Mouse (Mus musculus) cortical plate, adult 2 months (tissue): ENCODE data around the gene Actl7a. TPM values are rescaled to one million over a fixed set of nuclear protein-coding genes. Genes with fewer than 3 reads are reported as not detected.
A peak's percentile ranks its signal among the peaks of the same experiment; 100 is the strongest.

Source experiments
- H3K27ac ChIP-seq: fragments of 200-500 bp; 2 replicates; pipeline ENCODE4 v1.5.1; 2012; ENCODE audit warnings: low read length, control low read depth, inconsistent platforms; ENCODE audit not compliant: insufficient read depth
- H3K4me1 ChIP-seq: fragments of 200-500 bp; 2 replicates; pipeline ENCODE4 v1.6.1; 2011; ENCODE audit warnings: low read length; ENCODE audit not compliant: control insufficient read depth, insufficient read depth
- H3K4me3 ChIP-seq: fragments of 200-500 bp; 2 replicates; pipeline ENCODE4 v1.5.1; 2011; ENCODE audit warnings: mild to moderate bottlenecking, low read length, control low read depth; ENCODE audit not compliant: insufficient read depth
- CTCF ChIP-seq: fragments of 200-500 bp; IDR thresholded peaks from 2 replicates; pipeline ENCODE4 v1.5.1; 2011; ENCODE audit warnings: mild to moderate bottlenecking, control low read depth, low read length; ENCODE audit not compliant: insufficient read depth; ENCODE audit errors: extremely low read depth
- POLR2A ChIP-seq: fragments of 200-500 bp; IDR thresholded peaks from 2 replicates; pipeline ENCODE4 v1.6.1; 2011; ENCODE audit warnings: mild to moderate bottlenecking, low read length, control low read depth; ENCODE audit not compliant: insufficient read depth; ENCODE audit errors: extremely low read depth
- polyA plus RNA-seq: library from polyadenylated mRNA; depleted of rRNA; stranded (reverse); fragments of >200 nt; gene quantifications from 2 replicates; pipeline ENCODE4 v1.2.3, GENCODE M21; 2012; rRNA removed

The Actl7a gene
- polyA plus RNA-seq, 1 experiment = not detected

DNA sequence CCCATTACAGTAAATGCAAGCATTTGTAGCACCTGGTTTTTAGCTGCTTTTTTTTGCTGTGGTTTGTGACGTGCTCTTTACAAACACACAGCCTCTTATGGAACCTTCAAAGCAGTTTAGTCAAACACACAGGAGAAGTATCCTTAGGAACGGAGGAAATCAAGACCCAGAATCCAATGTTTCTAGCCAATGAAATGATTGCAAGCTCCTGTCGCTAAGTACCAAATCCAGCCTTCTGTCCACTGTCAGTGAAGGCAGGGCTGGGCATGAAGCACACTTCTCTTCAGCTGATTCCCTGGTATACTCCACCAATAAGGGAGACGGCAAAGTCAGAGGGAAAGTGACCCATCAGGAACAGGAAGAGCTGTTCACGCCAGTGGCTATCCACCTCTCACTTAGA lies 12.8 kb downstream of the Actl7a start:
- Histone ChIP-seq H3K4me3 (no peak overlapping the region), H3K4me1 (no peaks in the 10 kb centered on the region), H3K27ac (no peak overlapping the region)
- TF ChIP-seq POLR2A (no peak), CTCF (no peak)

DNA sequence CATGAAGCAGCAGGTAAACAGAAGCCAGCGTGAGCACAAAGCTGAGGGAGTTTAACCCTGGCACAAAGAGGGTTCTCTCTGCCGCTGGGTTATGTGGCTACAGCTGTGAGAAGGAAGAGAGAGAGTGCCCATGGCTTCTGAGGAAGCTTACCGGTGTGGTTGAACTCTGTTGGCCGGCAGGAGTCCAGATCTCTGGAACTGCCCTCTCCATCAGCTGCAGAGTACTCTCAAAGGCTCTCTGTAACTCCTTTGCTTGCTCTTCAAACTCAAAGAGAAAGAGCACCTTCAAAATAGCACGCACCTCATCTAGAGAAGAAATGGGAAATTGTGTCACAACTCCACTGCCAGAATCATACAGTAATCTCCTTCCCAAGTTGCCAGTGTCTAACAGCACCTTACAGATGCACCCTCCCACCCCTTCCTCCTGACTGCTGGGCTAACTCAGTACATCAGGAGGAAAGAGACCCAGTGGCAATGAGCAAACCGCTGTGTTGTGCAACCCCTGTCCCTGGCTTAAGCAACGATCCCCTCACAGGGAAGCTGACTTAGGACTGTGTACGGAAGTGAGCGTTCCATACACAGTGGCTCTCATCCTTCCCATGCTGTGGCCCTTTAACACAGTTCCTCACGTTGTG lies 13.9 kb downstream of the Actl7a start:
- no peak overlapping the region for H3K4me3 ChIP-seq
- H3K4me1 ChIP-seq = no peaks in the 10 kb centered on the region
- TF ChIP-seq POLR2A (no peak), CTCF (no peak)
- H3K27ac ChIP-seq = no peak overlapping the region

DNA sequence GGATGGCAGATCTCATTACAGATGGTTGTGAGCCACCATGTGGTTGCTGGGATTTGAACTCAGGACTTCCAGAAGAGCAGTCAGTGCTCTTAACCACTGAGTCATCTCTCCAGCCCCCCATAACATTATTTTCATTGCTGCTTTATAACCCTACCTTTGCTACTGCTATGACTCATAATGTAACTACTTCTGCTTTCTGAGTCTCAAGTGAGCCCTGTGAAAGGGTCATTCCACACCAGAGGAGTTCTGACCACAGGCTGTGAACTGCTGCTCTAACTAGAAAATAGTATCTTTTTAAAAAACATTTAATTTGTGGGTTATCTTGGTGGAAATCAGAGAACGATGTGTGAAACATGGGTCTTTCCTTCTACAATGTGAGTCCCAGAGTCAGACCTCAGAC lies 14.5 kb downstream of the Actl7a start:
- Histone ChIP-seq H3K27ac (no peak overlapping the region), H3K4me3 (no peak overlapping the region), H3K4me1 (no peaks in the 10 kb centered on the region; the same call in 1 of the 2 replicates)
- TF ChIP-seq CTCF (no peak), POLR2A (no peak)

DNA sequence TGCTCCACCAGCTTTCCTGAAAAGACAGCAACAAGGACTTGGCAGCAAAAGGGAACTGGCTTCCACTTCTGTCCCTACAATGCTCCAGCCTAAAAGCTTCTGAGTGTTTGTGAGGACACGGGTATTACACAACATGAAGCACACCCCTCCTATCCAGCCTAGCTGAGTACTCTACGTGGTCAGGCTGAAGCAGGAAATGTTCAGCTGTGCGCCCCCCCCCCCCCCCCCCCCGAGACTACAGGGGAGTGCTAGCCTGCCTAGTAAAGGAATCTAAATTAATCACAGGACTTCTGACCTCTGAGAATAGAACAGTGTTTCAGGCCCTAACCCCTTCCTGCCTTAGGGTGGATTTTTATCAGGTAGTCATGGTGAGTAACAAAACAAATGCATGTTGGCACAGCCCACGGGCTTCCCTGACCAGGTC lies 24.7 kb downstream of the Actl7a start:
- Histone ChIP-seq H3K4me3 (no peak overlapping the region), H3K4me1 (no peaks in the 10 kb centered on the region), H3K27ac (no peak overlapping the region)
- TF ChIP-seq CTCF (no peak), POLR2A (no peak)

DNA sequence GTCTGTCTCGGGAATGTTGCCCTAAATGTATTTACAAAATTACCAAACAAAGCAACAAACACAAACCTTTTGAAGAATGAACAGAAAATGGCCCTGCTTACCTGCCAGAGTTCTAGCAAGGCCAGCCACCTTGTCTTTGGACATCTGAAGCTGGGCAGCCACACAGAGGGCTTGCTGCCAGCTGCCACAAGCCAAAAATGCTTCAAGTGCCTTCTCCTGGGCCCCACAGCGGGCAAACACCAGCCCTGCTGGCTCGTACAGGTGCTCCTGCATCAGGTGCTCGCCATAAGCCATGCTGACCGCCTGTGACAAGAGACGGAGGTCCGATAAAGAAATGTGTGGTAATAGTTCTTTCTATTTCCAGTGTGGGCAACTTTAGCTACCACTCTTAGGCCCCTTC lies 25.7 kb downstream of the Actl7a start:
- no peak for TF ChIP-seq CTCF
- TF ChIP-seq POLR2A = no peak
- Histone ChIP-seq H3K4me1 (no peaks in the 10 kb centered on the region), H3K27ac (no peak overlapping the region), H3K4me3 (no peak overlapping the region)

DNA sequence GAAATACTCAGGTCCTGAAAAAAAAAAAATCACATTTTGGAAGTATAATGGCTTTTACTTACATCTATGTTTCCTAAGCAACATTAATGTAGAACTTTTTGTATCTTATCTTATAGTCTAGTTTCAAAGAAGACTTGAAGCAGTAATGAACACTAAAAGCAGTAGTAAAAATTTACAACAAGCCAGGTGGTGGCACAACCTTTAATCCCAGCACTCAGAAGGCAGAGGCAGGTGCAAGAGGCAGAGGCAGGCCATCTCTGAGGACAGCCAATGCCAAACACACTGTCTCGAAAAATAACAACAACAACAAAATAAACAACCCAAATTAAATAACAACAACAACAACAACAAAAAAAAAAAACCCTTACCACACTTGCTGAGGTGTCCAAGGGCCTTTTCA lies 27.9 kb downstream of the Actl7a start:
- Histone ChIP-seq H3K27ac (no peak overlapping the region), H3K4me3 (no peak overlapping the region)
- TF ChIP-seq POLR2A = no peak
- TF ChIP-seq CTCF = no peak

DNA sequence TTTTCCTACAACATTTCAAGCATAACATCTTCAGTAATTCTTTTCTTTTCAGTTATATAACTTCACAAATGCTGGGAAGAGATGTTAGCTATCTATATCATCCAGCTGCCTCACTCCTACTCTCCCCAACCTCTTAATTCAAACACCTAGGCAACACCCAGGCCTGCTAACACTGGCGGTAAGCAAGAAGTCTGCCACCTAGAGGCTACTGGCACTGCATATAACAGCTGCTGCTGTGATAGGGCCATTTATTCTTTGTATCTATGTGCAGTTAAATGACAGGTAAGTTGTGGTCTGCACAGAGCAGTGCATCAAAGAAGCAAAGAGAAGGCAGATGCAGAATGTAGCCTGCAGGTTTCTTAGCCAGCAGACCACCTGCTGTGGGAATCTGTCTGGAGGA lies 48.2 kb downstream of the Actl7a start:
- Histone ChIP-seq H3K27ac (no peak overlapping the region), H3K4me3 (no peak overlapping the region), H3K4me1 (no peaks in the 10 kb centered on the region)
- 0 out of 2 replicates have a peak, but pooled peaks have one; percentile 27 for TF ChIP-seq CTCF
- no peak for TF ChIP-seq POLR2A

More for the DNA sequence above, 27.9 kb downstream of the Actl7a start:
- no peaks in the 10 kb centered on the region for H3K4me1 ChIP-seq

Other genes starting within 250 kb of the Actl7a start
- not detected in 2 replicates for gene Gm26657, start 3.3 kb upstream of the Actl7a start, polyA plus RNA-seq
- 0.11 and 0.17 TPM in 2 replicates for gene Actl7b, start 2.0 kb upstream of the Actl7a start, polyA plus RNA-seq
- gene Elp1, start 58.9 kb downstream of the Actl7a start, polyA plus RNA-seq = 70.7 and 71.5 TPM in 2 replicates
- 12.4 and 12.6 TPM in 2 replicates for gene Fam206a, start 58.9 kb downstream of the Actl7a start, polyA plus RNA-seq
- 22.2 and 26.1 TPM in 2 replicates for gene Ctnnal1, start 121.8 kb downstream of the Actl7a start, polyA plus RNA-seq
- gene Tmem245, start 204.0 kb downstream of the Actl7a start, polyA plus RNA-seq = 17.4 and 17.5 TPM in 2 replicates
- 91.8 and 97.1 TPM in 2 replicates for gene Frrs1l, start 247.0 kb downstream of the Actl7a start, polyA plus RNA-seq